Mouse (Mus musculus) thymus, postnatal 36 days (tissue): ENCODE measurements around the gene Fam71f1.
A peak's percentile ranks its signal among the peaks of the same experiment; 100 is the strongest.

Experiments used
- DNase-seq, 2 experiments: peaks; one replicate each; pipeline ENCODE4 v3.0.0; 2022; ENCODE audit warnings: mixed read lengths in 2 of 2

Gene Fam71f1

DNA sequence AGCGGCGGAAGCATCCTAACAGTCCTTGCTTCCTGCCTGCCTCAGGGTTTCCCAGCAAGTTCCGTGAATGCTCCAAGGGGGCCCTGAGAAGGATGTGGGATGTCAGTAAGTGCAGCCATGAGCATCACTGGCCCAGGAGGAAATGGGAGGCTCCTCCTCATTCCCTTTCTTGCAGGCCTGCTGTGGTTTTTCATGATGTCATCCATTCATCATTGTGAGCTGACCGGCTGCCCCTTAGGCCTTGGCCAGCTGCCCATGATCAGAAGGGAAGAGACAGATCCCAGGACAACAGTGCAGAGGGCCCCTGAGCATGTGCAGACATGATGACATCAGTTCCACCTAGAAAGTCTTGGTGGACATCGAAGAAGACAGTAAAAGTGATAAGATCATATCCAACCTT, at the start of gene Fam71f1:
Gene Fam71f1, plus strand, starts transcription at position 262 of the 400 bp plus-strand sequence.
- no peak for DNase-seq

GRCm38 (mm10) chr6:29270961-29271360, 48.0 kb upstream of the Fam71f1 start:
- DNase-seq: peak; percentile 26 to 35

- peak; percentile 89 to 92 for DNase-seq
Measured at GRCm38 (mm10) chr6:29272312-29273072, 46.4 kb upstream of the Fam71f1 start, which contains the start of gene Hilpda. TSS of gene Hilpda (plus strand) at chr6:29272488.

- DNase-seq: no peak
Measured at GRCm38 (mm10) chr6:29276746-29277145, 42.2 kb upstream of the Fam71f1 start.

DNA sequence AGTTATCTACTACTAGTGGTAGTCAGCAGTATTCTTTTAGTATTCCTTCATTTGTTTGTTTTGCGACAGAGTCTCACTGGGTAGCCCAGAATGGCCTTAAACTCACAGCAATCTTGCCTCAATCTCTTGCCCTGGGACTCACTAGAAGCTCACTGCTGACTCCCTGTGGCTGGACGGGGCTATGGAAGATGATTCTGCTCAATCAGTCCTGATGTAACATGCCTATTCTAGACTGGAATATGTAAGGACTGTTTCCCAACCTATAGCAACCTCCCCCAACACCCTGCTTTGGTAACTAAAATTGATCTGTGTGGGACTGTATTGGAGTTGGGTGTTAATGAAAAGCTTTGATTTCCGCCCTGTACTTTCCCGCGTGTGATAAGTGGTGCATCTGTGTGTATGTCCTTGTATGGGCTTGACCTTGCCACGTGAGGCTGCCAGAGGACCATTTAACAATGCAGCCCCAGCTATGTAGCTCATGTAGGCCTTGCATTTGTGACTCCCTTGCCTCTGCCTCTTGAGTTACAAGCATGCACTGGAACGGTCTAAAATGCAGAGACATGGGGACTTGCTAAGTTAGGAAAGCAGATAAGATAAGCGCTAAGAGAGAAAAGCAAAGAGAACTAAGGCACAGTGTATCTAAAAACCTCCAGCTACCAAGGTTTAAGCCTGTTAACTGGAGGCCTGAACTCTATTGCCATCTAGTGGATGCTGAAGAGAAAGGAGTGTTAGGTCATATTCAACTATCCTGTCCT, 40.2 kb upstream of the Fam71f1 start:
- DNase-seq: peak; percentile 39 to 46

DNA sequence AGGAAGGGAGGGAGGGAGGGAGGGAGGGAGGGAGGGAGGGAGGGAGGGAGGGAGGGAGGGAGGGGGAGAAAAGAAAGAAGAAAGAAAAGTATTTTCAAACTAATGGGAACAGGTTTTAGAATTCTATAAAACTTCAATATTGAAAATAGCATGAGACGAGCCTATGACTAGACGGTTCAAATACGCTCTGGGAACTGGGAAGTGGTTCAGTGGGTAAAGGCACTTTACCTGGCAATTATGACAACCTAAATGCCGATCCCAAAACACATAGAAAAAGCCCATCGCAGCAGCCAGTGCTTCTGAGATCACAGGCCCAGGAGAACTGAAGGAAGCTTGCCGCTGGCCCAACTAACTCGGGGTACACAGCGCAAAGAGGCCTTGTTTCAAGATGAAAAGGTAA, 39.6 kb upstream of the Fam71f1 start, which contains the start of gene Fam71f2:
Gene Fam71f2, plus strand, starts transcription at position 301 of the 400 bp plus-strand sequence.
- no peak for DNase-seq

GRCm38 (mm10) chr6:29280671-29281070, 38.3 kb upstream of the Fam71f1 start:
- no peak for DNase-seq

DNA sequence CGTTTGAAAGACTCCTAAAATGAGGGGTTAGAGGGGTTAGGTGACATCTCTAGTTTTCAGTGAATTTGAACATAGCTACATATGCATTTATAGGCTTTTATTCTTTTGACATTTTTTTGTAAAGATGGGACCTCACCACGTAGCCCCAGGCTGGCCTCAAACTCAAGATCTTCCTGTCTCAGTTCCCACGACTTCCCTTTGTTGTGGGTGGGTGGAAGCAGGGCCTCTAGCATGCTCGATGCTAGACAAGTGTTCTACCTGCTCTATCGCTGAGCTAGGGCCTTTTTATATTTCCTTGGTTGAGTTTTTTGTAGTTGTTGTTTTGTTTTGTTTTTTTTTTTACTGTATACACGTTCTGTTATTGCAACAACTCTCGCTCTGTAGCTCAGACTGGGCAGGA, 32.1 kb upstream of the Fam71f1 start:
- DNase-seq: peak in 1 of 2 experiments; percentile 46

- no peak for DNase-seq
Measured at GRCm38 (mm10) chr6:29287481-29287880, 31.5 kb upstream of the Fam71f1 start.

DNA sequence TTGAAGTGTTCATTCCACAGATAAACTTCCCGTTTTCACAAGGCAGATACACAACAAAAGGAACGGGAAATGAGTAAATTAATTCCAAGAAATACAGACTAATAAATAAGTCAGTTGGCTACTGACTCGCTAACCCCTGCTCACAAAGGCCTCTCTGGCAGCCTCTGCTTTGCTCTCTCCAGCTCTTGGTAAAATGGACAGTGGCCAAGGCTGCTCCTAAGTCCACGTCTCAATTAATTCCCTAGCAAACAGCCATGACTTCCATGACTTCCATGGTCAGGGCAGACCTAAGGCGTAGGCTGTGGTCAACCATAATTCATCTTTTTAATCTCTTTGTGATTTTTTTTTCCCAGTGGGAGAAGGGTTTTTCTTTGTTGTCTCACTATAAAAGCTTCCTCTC, 31.0 kb upstream of the Fam71f1 start:
- no peak for DNase-seq

- no peak for DNase-seq
Measured at GRCm38 (mm10) chr6:29288651-29289050, 30.3 kb upstream of the Fam71f1 start.

DNA sequence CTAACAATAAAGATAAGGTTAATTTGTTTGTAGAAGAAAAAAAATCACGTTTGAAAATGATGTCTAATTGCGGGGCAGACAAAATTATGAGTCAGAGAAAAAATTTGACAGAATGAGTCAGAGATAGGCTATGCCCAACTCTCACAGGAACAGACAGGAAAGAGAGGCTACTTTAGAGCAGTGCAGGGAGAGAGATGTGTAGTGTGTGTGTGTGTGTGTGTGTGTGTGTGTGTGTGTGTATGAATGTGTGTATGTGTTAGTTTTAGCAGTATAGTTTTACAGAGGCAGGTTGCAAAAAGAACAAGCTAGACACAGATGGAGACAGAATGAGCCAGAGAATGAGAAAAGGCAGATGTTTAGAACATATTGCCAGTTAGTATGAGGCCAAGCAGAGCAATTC, 19.8 kb upstream of the Fam71f1 start:
- no peak for DNase-seq

DNA sequence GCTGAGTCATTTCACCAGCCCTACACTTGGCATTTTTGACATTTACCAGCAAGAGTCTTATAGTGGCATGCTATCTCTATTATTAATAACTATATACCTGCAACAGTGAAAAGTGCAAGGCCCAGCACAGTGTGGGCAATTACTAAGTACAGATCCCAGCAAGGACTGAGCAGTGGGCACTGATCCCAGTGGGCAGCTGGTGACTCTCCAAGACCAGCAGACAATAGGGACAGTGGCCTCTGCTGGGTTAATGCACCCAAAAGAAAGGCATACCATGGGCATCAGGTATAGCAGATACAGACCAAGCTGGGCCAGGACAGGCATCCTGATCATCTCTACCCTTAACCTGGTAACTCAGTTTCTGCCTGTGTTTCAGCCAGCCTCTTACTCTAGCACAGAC, 15.7 kb upstream of the Fam71f1 start:
- DNase-seq: no peak

DNA sequence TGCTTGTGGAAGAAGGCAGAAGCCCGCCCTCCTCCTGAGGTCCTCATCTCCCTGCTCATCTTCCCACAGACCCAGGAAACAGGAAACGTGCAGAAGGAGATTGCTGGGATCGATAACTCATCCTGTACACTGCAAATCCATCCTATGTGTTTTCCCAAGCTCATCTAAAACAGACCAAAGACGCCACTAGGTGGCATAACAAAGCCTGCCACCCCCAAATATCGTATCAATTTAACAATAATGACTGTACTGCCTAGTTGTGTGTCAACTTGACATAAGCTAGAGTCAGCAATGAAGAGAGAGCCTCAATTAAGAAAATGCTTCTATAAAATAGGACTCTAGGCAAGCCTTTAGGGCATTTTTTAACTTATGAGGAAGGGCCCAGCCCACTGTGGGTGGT, 15.2 kb upstream of the Fam71f1 start:
- no peak for DNase-seq

DNA sequence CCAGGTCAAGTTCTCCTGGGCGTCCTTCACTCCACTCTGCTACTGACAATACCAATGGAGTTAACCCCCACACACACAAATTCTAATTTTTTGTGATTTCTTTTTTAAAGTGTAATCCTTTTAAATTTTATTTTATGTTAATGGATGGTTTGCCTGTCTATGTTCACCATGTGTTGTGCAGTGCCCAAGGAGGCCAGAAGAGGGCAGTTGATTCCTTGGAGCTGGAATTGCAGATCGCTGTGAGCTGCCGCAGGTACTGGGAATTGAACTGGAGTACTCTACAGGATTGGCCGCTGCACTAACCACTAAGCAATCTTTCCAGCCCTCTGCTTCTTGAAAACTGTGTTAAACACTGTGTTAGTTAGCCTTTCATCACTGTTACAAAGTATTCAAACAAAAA, 13.5 kb upstream of the Fam71f1 start:
- DNase-seq: no peak

- DNase-seq: no peak
Measured at GRCm38 (mm10) chr6:29308846-29309605, 9.9 kb upstream of the Fam71f1 start.

DNA sequence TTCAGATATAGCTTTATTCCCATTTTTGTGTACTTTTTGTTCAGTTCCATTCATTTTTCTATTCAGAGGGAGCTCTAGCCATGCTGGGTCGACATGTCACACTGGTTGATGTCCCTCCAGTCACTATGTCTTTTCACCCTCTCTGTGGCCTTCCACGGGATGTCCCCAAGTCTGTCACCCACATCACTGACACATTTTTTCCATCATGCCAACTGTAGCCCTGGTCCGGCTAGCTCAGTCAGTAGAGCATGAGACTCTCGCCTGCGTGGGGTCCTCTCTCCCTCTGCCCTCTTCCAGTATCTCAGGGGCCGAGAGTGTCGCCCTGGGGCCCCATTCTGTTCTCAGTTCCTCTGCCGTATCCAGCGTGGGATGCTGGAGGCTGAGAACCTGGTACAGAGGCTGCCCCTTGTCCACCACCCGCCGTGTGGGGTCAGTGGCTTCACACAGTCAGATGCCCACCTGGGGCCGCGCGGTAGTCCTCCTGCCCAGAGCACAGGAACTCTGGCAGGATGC, 5.2 kb upstream of the Fam71f1 start:
- no peak for DNase-seq

DNA sequence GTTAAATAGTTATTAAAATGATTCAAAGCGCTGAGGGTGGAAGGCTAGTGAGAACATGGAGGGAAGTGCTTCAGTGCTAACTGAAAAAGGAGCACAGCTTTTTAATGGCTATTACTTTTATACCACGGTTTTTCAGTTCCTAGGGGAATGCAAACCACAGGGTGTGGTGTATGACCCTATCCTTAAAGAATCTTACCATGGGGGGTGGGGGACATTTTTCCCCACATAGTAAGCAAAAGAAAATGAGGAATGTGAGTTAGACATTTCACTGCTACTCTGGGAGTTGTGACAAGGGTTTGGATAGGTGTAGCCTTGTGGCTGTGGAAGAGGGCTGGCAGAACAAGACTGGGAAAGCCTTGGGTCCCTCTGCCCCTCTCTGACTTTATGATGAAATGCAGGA, 1.7 kb upstream of the Fam71f1 start:
- no peak for DNase-seq

- DNase-seq: no peak
Measured at GRCm38 (mm10) chr6:29317941-29318340, 999 bp upstream of the Fam71f1 start.

DNA sequence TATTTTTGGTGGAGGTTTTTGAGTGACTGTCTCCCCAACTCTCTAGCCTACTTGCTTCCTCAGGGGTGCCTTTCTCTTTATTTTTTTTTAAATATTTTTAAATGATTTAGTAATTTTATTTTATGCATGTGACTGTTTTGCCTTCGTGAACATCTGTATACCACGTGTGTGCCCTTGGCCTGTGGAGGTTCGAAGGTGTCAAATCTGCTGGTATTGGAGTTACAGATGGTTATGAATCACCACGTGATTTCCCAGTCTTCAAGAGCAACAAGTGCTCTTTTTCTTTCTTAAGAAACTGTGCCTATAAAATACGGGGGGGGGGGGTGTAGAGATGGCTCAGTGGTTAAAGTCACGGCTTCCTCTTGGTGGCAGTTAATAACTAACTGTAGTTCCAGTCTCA, 2.6 kb downstream of the Fam71f1 start:
- no peak for DNase-seq

DNA sequence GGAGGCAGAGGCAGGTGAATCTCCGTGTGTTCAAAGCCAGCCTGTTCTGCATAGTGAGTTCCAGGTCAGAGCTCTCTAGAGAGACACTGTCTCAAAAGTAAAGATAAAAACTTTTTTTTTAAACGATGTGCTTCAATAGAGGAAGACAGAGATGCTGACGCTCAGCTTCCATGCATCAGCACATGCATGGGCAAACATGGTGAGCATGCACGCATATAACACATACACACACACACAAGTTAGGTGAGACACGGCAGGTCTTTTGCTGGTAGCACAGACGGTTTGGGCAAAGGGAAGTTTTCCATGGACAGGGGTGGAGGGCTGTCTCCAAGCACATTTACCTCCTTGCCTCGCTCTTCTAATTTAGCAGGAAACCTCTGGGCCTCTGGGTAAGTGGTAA, 3.2 kb downstream of the Fam71f1 start:
- DNase-seq: no peak

GRCm38 (mm10) chr6:29322735-29323134, 3.8 kb downstream of the Fam71f1 start:
- DNase-seq: no peak

DNA sequence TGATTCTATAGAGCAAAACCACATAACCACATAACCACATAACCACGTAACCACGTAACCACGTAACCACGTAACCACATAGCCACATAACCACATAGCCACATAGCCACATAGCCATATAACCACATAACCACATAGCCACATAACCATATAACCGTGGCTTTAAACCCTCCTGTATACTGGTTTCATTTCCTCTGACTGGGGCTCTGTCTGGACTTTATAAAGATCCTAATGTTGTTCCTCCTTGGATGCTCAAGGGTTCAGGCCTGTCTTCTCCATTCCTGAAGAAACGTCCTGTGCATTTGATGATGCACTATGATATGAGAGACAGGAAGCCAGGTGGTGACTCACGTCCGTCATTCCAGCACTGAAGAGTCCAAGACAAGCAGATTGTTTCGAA, 8.0 kb downstream of the Fam71f1 start:
- DNase-seq: no peak
